Mouse (Mus musculus) left cerebral cortex, adult 6 months (tissue): ENCODE data around the gene Tex44. TPM values are rescaled to one million over a fixed set of nuclear protein-coding genes. Genes with fewer than 3 reads are reported as not detected.

ENCODE experiments used
- long read RNA-seq, 2 experiments: library from polyadenylated mRNA; unstranded; transcript quantifications; one replicate each; pipeline ENCODE4 v2.0.0; 2019 to 2020
- polyA plus RNA-seq: library from polyadenylated mRNA; unstranded; fragments of <200 nt; fragmentation: Nextera tagmentation; gene quantifications from 2 replicates; pipeline ENCODE4 v1.2.3, GENCODE M21; 2021

Gene Tex44
- polyA plus RNA-seq, result not detected in 2 replicates
- long read RNA-seq, experiment 1, result 0 reads
- long read RNA-seq, experiment 2, result 0 reads

DNA sequence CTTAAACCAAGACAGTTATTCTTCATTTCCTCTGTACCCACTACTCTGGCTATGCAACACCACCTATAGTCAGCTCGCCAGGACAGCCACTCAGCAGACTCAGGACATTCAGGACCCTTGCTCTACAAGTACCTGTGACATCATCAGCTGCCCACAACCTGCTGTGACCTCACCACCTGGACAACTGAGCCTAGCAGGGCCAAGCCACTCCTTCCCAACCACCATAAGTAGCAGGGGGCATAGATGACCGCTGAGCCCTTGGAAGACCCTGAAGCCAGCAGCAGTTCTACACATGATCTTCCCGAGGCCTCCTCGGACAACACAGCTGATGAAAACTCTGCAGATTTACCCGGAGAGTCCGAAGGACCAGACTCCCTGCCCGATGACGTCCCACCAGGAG, at the start of gene Tex44, which contains the start of gene Nmur1:
Gene Tex44 (plus strand): TSS at position 202 of the 400 bp plus-strand sequence.
Gene Nmur1 (minus strand): TSS at position 101 of the 400 bp plus-strand sequence.

Other genes starting within 250 kb of the Tex44 start
- gene B3gnt7, start 123.5 kb upstream of the Tex44 start, polyA plus RNA-seq, result 0.27 and 0.79 TPM in 2 replicates
- gene Ncl, start 66.9 kb upstream of the Tex44 start, polyA plus RNA-seq, result 68.9 and 73.0 TPM in 2 replicates
- gene Nmur1, start 101 bp upstream of the Tex44 start, polyA plus RNA-seq, result 0.09 and 0.16 TPM in 2 replicates
- gene Ptma, start 100.4 kb downstream of the Tex44 start, polyA plus RNA-seq, result 388 and 389 TPM in 2 replicates
- 72.0 and 74.9 TPM in 2 replicates for gene Pde6d, start 156.3 kb downstream of the Tex44 start, polyA plus RNA-seq
- gene Cops7b, start 156.6 kb downstream of the Tex44 start, polyA plus RNA-seq, result 13.8 and 20.7 TPM in 2 replicates
- 9.6 and 10.2 TPM in 2 replicates for gene Nppc, start 244.2 kb downstream of the Tex44 start, polyA plus RNA-seq